Mouse (Mus musculus) cerebellum, postnatal 25 days (tissue): ENCODE measurements around the gene Tma7.

ENCODE experiments used
- DNase-seq, 2 experiments: peaks; one replicate each; pipeline ENCODE4 v3.0.0; 2021; ENCODE audit warnings: mixed read lengths in 2 of 2

The Tma7 gene

DNA sequence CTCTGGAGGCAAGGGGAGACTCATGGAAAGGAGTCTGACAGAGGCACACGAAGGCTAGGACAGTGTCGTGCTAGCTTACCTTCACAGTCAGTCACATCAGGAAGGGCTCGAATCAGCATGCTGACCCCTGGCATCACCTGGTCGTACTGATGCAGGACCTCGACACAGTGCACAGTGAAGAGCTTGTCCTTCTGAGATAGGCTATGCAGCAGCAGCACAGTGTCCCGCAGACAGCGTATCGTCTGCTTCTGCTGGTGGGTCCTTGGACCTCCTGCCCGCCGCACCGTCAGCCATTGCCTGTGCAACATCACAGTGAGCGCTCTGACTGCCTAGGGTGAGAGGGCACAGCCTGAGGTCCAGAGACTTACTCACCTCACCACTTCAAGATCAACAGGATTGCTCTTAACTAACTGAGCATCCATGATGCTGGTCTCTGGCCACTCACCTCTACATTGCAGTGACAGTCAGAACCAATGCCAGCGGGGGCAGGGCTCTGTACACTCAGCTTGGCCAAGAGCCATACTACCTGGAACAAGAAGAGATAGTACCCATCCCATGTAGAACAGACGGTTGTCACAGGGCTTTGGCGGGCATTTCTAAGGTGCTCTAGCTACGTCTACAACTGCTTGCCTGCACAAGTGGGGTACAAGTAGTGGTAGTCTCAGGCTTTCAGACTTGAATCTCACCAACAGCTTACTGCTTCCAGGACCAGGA is 22.0 kb downstream of the Tma7 start:
- DNase-seq, result peak in 1 of 2 experiments; percentile 17

DNA sequence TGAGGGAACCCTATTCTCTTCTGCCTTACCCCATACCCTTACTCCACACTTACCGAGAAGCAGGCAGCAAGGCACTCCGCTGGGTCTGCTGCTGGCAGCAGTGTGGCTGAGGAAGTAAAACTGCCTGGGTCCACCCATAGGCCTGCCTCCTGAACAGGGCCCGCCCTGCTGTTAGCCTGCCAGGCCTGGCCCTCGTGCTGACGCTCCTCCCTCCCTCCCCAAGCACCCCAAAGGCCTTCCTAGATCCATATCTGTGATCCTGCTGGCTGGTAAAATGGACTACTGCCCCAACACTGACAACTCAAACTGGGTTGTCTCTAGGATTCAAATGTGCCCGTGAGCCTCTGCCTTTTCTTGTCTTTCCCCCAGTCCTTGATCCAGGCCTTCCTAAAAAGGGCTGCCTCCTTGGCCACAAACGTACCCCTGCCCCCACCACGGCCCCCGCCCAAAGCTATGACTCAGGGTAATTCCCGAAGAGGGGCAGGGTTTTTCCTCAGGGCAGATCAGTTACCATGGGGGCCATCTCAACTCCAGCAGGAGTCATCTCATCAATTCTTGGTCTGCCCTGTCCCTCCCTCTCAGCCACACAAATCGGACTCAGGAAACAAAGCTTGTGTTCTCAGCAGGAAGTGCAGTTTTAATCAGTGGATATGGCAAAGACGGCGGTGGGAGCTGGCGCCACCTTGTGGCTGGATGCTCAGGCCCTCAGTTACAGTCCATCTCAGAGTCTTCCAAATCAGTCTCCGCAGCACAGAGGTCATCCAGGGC is 23.1 kb downstream of the Tma7 start, which contains the start of gene Trex1:
Gene Trex1 (minus strand): TSS at position 599 of the 768 bp plus-strand sequence.
- peak; percentile 91 to 92 for DNase-seq

DNA sequence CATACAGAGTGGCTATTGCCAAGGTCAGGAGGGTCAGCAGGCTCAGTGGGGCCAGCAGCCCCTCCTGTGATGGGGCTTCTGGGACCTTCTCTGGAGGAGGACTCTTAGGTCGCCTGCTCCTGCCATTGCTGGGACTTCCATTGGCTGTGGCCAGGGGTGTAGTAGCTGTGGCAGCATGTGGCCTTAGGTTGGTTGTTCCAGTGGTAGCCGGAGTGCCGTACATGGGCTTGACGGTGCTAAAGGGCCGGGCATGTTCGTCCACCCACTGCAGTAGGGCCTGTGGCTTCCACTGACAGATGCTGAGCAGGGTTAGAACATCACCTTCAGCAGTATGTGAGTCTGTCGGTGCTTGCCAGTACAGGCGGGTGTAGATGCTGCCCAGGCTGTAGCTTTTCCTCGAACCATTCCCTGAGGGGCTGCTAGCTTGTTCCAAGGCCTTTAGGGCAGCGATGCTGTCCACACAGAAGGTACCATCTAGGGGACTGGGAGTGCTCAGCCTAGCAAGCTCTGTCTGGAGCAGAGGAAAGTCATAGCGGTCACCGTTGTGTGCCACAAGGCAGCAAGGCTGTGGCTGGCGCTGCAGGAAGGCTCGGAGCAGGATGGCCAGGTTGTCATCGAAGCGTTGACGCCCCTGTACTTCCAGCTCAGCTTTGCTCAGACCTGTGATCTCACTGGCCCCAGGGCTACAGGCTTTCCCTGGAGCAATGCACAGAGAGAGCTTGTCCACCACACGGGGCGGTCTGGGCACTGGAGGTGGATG is 24.2 kb downstream of the Tma7 start:
- DNase-seq, result peak in 1 of 2 experiments; percentile 12

DNA sequence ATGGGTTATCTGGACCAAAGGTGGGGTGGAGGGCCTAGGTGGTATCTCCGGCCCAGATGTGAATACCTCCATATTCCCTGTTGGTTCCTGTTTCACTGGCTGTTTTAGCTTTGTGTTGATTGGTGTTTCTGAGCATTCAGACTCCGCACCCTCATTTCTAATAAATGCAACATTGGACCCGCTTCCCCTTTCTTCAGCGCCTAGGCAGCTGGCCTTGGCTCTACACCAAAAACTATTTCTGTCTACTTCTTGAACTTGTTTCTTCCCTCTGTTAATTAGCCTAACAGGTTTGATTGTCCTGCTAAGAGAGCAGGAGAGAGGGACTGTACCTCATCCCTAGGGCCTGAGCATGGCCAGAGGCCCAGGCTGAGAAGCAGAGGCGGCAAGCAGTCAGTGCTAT is 24.8 kb downstream of the Tma7 start:
- no peak for DNase-seq

DNA sequence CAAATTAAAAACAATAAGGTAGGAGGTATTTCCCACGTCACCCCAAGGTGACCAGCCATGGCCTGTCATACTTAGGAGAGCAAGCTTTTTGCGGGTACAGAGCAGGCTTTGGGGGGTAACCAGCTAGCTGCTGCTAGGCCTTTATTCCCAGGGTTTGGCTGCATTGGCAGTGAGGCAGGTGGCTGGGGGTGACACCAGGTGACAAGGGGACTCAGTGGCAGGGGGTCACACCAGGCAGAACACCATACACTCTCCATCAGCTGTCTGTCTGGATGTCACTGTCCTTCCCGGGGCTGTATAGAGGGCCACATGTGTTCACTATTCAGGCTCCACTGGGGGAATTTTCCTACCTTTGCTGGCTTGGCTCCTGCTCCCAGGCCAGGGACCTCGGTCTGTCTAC is 25.5 kb downstream of the Tma7 start:
- no peak for DNase-seq

DNA sequence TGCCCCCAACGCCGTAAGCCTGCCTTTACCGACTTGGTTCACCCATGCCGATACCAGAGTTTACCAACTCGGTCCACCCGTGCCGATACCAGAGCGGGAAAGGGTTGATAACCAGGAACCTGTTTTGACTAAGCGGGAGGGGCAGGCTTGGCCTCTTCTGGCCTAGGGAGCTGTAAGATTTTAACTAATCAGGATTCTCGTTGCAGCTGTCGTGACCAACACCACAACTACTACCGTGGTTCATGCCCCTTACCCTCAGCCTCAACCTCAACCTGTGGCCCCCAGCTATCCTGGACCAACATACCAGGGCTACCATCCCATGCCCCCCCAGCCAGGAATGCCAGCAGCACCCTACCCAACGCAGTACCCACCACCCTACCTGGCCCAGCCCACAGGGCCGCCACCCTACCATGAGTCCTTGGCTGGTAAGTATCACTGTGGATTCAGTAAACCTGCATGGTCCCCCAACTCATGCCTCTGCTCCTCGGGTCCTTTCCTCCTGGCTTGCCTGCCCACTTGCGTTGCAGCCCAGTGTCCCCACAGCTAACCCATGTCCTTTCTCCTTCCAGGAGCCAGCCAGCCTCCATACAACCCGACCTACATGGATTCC is 26.2 kb downstream of the Tma7 start:
- no peak for DNase-seq

DNA sequence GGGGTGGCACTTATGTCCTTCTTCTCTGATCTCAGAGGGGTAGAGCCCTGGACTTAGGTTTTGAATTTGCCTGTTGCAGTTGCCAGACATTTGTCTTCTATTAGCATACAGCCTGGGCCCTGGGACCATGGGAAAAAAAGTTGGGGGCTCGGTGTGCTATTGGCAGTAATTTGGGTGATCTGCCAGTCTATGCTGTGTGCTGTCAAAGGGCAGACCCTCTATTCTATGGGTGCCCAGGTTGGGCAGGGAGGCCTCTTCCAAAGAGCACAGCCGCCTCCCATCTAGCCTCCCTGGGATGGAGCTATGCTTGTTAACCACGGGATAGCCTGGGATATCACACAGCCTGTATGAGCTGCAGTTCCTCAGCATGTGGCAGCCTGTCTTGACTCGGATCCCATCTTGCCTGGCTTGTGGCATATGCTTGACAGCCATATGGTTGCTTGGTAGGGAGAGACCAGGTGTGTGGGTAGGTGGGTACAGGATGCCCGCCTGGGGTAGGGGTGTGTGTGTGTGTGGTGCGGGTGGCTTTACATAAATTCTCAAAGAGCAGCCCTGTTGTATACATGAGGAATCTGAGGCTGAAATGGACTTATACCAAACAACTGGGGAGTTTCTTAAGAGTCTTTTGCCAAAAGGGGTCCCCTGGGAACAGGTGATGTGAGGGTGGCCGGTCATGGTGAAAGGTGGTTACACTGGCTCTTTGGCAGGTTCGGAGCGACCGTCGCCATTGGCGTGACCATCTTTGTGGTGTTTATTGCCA is 26.9 kb downstream of the Tma7 start:
- DNase-seq, result peak in 1 of 2 experiments; percentile 29

DNA sequence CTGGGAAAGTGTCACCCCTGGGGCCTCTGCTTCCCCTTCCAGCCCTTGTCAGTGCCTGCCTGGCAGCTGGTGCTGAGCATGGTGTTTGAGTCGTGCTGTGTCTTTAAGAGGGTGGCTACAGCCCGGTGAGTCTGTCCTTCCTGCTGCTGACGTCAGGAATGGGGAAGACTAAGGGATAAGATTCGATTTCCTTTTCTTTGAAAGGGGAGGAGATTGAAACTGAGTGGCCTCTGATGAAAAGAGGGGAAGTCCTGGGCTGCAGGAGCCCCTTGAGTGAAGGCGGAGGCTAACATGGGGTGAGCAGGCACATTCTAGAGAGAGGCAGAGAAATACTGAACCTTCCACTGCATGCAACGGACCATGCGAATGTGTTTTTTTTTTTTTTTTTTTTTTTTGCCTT is 27.7 kb downstream of the Tma7 start:
- DNase-seq, result peak; percentile 62 to 70

DNA sequence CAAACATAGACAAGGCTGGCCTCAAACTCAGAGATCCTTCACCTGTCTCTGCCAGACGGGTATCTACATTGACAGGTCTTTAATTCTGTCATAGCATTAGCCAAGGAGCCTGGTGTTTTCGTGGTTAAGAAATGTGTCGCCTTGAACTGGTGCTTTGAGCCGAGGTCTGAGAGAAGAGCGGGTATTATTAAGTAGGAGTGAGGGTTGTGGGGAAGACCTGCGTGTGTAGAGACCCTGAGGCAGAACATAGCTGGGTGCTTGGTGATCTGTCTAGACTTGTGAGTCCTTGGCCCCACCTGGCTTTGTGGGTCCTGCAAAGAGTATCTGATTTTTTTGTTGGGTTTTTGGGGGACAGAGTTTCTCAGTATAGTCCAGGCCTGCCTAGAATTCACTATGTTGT is 28.5 kb downstream of the Tma7 start:
- no peak for DNase-seq

DNA sequence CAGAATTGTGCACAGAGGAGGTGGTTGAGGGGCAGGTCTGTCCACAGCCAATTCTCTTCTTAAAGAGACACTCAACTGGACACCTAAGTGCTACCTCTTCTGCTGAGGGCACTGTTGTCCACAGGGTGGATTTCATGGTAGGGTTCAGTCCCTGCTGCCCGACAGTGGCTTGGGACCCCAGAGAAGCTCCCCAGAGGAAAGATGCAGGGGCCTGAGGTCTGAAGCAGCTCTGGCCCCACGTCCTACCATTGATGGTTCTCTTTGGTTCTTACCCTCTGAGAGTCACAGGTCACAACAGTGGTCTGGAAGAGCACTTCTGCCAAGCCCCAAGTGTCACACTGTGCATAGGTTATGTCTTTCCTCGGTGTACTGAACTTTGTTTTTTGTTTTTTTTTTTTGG is 29.0 kb downstream of the Tma7 start:
- no peak for DNase-seq

DNA sequence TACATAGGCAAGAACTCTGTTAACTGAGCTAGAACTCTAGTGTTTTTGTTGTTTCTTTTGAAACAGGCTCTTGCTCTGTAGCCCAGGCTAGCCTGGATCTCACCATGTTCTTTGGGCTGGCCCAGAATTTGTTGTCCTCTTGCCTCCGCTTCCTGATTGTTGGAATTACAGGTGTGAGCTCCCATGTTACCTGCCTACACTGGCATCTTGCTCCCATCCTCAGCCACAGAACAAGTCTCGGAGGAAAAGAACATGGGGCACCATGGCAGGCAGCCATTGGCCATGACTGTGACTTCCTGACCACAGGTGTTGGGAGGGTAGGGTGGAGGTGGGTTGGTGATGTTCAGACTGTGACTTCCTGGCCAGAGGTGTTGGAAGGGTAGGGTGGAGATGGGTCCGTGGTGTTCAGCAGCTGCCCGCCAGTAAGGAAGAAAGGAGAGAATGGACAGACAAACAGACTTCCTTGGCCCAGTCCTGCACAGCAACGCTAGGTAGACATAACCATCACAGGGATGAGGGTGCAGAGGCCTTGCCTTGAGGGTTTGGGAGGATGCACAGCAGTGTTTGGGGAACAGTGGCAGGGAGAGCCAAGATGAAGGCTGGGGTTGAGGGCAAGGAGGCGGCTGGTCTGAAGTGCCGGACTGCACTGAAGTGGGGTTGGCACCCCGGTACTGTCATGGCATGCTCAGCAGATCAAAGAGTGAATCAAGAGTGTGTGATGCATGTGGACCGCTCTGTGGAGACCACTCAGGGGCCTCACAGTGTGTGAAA is 29.7 kb downstream of the Tma7 start:
- DNase-seq, result no peak

DNA sequence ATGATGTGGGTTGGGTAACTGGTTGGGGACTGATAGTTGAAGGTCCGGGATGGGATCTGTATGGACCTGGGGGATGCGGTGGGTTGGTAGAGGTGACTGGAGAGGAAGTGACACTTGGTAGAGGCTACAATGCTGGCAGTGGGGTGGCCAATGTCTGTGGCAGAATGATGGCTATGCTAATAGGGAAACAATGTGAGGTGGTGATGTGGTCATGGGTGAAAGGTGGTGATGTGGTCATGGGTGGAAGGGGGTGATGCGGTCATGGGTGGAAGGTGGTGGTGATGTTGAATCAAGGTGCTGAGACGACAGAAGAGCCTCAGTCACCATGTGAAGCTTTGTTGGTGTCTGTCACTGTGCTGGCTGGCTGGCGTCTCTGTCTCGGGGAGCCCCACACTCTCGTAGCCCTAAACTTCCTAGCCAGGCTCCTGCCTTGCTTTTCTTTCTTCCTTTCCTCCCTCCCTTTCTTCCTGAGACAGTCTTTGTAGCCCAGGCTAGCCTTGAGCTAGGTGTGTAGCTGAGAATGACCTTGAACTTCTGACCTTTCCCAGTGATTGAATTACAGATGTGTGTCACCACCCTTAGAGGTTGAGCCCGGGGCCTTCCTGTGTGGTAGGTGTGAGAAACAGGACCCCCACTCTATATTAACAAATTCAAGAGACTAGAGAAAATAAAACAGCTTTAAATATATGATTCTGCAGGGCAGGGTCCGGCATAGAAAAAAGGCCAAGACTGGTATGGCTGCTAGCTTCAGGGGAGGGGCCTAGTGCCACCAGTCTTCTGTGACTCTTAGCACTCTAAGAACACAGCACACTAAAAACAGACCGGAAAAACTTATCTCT is 30.5 kb downstream of the Tma7 start:
- DNase-seq, result no peak

DNA sequence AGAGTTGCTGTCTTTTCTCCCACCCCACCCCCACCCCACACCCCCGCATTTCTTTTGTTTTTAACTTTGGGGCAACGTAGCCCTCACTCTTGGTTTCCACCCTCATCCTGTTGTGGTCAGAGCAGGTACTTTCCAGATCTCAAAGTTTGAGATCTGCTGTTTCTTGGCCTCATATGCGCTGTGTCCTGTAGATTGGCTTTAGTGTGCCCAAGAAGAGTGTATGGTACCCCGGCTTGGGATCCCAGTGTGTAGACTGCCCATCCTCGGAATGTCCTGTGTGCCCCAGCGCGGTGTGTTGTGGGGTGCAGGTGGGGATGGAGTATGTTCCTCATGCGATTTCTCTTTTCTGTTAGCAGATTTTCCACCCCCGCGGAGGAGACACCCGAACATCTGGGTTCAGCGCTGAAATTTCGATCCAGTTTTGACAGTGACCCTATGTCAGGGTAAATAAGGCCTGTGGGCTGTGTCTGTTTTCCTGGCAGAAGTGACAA is 31.3 kb downstream of the Tma7 start:
- no peak for DNase-seq

DNA sequence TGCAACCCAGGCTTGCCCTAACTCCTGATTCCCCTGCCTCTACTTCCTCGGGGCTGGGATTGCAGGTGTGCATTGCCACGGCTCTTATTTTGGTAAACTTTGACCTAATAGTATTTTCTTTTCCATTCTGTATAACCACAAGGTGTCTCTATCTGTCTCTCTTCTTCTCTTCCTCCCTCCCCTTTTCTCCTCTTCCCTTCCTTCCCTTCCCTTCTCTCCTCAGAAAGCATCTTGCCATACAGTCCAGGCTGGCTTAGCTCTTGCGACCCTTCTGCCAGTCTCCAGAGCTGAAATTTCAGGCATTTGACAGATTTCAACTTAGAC is 31.8 kb downstream of the Tma7 start:
- no peak for DNase-seq

DNA sequence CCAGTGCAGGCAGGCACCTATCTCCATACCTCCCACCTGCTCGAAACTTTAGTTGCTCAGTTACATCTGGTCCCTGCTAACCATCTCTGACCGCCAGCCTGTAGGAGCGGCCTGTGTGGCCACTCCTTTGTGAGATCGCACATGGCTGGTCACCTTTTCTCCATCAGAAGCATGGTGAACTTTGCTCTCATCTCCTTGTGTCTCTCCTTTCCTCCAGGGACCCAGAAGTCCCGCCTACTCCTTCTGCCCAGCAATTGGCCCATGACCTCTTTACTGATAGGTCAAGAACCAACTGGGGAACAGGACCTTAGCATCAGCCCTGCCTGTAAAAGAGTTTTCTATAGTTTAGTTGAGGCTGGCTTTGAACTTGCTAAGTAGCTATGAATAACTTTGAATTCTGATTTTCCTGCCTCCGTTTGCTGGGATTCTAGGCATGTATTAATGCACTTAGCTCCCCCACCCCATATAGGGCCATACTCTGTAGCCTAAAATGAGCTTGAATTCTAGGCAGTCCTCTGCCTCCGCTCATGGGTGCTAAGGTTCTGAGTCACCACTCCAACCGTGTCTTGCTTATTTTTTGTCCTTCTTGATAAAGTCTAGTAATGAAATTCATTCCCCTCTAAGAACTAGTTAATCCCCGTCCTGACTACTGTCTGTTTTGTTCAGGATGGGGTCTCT is 32.3 kb downstream of the Tma7 start:
- DNase-seq, result no peak

DNA sequence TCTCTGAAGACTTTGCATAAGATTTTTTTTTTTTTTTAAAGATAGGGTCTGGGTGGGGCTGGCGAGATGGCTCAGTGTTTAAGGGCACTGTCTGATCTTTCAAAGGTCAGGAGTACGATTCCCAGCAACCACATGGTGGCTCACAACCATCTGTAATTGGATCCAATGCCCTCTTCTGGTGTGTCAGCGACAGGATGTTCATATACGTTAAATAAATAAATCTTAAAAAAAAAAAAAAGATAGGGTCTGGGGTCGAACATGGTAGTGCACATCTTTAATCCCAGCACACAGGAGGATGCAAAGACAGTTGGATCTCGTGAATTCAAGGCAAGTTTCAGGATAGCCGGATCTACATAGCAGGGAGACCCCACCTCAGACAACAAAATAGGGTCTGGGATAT is 33.1 kb downstream of the Tma7 start:
- DNase-seq, result no peak

DNA sequence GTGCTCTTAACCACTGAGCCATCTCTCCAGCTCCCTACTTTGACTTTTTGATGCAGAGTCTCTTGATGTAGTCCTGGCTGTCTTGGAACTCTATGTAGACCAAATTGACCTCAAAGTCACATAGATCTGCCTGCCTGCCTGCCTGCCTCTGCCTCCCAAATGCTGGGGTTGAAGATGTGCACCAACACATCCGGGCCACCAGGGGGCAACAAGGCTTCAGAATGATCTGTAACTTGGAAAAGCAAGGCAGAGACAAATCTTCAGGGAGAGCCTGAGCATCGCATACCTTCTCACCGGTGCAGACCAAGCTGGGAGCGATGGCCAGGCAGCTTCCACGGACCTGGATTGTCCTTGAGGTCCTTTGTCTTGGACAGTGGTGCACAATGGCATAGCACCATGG is 36.1 kb downstream of the Tma7 start:
- peak; percentile 46 to 62 for DNase-seq

DNA sequence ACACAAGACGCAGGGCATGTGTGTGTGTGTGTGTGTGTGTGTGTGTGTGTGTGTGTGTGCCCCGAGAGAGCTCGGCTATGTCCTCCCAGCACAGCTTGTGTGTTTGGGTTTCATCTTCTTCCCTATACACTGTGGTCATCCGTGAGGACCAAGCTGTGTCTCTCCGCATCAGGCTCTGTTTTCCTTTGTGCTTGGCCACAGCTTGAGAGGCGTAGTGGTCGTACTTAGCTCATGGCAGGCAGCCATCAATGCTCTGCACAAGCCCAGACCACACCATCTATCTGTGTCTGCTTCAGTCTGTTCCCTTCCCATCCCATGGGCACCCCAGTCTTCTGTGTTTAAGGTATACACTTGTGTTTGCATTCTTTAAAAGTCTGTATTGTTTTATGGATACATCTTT is 41.0 kb downstream of the Tma7 start:
- no peak for DNase-seq

DNA sequence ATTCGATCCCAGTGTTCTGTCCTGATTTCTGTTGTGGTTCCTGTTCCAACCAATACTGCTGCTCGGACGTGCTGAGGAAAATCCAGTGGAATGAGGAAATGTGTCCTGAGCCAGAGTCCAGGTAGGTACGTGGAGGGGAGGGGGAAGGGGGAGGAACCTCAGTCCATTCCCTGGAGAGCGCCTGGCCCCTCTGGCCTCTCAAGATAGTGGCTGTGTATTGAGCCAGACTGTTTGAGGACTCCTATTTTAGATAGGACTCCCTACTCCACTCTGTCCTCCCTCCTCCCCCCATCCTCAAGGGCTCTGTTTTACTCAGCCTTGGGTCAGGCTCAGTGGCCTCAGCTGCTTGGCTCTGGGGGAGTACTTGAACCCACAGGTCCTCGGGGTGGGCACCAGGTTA is 41.5 kb downstream of the Tma7 start:
- no peak for DNase-seq

DNA sequence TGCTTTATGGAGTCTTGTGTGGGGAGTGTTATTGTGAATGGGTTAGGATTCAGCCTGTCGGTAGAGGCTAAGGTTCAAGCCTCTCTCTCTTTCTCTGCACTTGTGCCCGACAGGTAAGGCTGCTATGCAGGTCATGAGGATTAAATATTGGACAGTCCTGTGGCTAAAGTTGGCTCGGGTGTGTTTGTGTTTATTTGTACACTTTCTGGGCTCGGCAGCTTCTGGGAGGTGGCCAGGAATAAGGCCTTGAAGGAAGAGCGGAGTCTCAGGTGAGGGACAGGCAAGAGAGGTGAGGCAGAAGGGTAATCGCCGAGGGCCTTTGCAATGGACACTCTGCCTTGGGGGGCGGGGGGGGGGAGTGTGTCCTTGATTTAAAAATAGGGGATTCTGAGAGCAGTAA is 42.2 kb downstream of the Tma7 start:
- peak in 1 of 2 experiments; percentile 11 for DNase-seq
